In the genomic region with DNA sequence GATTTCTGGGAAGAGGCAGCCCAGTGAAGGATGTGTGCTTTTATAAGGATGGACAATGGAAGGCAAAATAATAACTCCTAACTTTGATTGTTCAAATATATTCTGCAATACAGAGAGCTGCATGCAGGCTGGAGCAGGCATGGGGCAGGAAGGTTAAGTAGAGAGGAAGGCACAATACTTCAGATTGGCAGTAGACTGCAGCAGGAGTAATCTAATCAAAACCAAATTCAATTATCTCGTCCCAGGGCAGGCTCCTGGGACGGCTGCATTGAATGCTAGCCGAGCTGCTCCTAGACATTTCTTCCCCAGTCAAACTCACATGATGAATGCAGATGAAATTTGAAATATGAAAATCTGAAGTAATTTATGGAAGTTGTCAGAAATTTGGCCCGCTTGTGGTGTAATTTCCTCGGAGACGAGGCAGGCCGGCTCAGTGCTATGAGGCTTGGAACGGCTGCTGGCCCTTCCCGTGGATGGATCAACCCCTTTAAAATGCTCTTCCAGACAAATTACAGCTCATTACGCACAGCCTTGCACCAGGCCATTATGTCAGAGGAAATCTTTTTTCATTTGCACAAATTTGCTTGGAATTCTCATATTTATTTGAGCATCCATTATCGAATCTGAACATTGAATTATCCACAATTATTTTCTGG, we compare ENCODE assay signal across 28 mouse cellular contexts. TPM values are rescaled to one million over a fixed set of nuclear protein-coding genes. Genes with fewer than 3 reads are reported as not detected.
DNase-seq lines count a peak whose midpoint lies in the region; ATAC-seq lines count a peak whose summit lies in the region.
"Had no signal": no experiment of that assay in that cellular context is flagged by ENCODE, and none has a peak within 500 bp of the region (broad histone marks: within the 10 kb centered on the region; RNA-seq: fewer than 3 reads in every experiment).

No protein-coding gene starts in this region.

- peak; percentile 80 for DNase-seq in midbrain, embryonic 11.5 days (ENCODE audit: low spot score, missing footprints)
- DNase-seq in hindbrain, embryonic 14.5 days (ENCODE audit: low spot score) = no peak
- DNase-seq in spleen, postnatal 14 days (ENCODE audit: low spot score in 2 of 2) = no peak
- DNase-seq in heart, embryonic 10.5 days (ENCODE audit: low spot score) = no peak
- DNase-seq: adrenal gland, adult 2 months; B cell, adult 2 months; cerebellum, adult 18-20 months; cerebellum, postnatal 14 days; gastrocnemius, postnatal 14 days; heart, adult 11 months; heart, postnatal 10 days; kidney, adult 9 months; kidney, postnatal 14 days; liver; lung, postnatal 4 days; retina, postnatal 1 day; thymus, postnatal 14 days had no signal

- no peak overlapping the region for H3K4me3 ChIP-seq in midbrain, embryonic 11.5 days (ENCODE audit: low read depth, low read length)
- H3K4me3 ChIP-seq in midbrain, embryonic 15.5 days = no peak overlapping the region
- H3K4me3 ChIP-seq in embryonic facial prominence, embryonic 12.5 days = no peak overlapping the region
- no peak overlapping the region for H3K4me3 ChIP-seq in hindbrain, embryonic 14.5 days (replicated peaks; ENCODE audit: low read length)
- no peak overlapping the region for H3K4me3 ChIP-seq in stomach, embryonic 16.5 days (replicated peaks; ENCODE audit: low read length)
- H3K4me3 ChIP-seq in heart, embryonic 10.5 days = no peak overlapping the region
- H3K4me3 ChIP-seq: forebrain, embryonic 10.5 days; heart, embryonic 12.5 days; limb, embryonic 10.5 days; liver, embryonic 15.5 days; lung, embryonic 15.5 days had no signal

- peaks cover 2% of the 10 kb centered on the region; the same call in 1 of the 2 replicates for H3K27me3 ChIP-seq in midbrain, embryonic 11.5 days (ENCODE audit: control insufficient read depth, insufficient read depth, low read length)
- peaks cover 12% of the 10 kb centered on the region for H3K27me3 ChIP-seq in midbrain, embryonic 15.5 days (replicated peaks)
- H3K27me3 ChIP-seq in embryonic facial prominence, embryonic 12.5 days = peaks cover 3% of the 10 kb centered on the region; the same call in 1 of the 2 replicates
- H3K27me3 ChIP-seq in hindbrain, embryonic 14.5 days (ENCODE audit: control insufficient read depth, insufficient read depth, low read length) = peaks cover 74% of the 10 kb centered on the region
- H3K27me3 ChIP-seq in stomach, embryonic 16.5 days (ENCODE audit: control insufficient read depth, insufficient read depth, low read length) = peaks cover 8% of the 10 kb centered on the region
- 0 out of 2 replicates have a peak, but pooled peaks cover 4% of the 10 kb centered on the region for H3K27me3 ChIP-seq in heart, embryonic 10.5 days (ENCODE audit: insufficient read depth, poor library complexity, severe bottlenecking)
- H3K27me3 ChIP-seq: CH12.LX had no signal

- H3K4me2 ChIP-seq in midbrain, embryonic 11.5 days = no peak overlapping the region
- H3K4me2 ChIP-seq in midbrain, embryonic 15.5 days = no peak overlapping the region
- H3K4me2 ChIP-seq in embryonic facial prominence, embryonic 12.5 days (replicated peaks) = peak overlapping the region; percentile 31
- peak overlapping the region; percentile 18 for H3K4me2 ChIP-seq in hindbrain, embryonic 14.5 days (replicated peaks)
- H3K4me2 ChIP-seq in stomach, embryonic 16.5 days (ENCODE audit: low read depth, low read length) = no peak overlapping the region
- H3K4me2 ChIP-seq: heart, embryonic 12.5 days; liver, embryonic 15.5 days; lung, embryonic 15.5 days had no signal

- H3K9me3 ChIP-seq in midbrain, embryonic 11.5 days (ENCODE audit: control insufficient read depth, low read length) = no peaks in the 10 kb centered on the region
- no peaks in the 10 kb centered on the region for H3K9me3 ChIP-seq in midbrain, embryonic 15.5 days
- H3K9me3 ChIP-seq in embryonic facial prominence, embryonic 12.5 days = no peaks in the 10 kb centered on the region
- H3K9me3 ChIP-seq in hindbrain, embryonic 14.5 days (ENCODE audit: control insufficient read depth, low read length) = no peaks in the 10 kb centered on the region
- no peaks in the 10 kb centered on the region for H3K9me3 ChIP-seq in stomach, embryonic 16.5 days (replicated peaks; ENCODE audit: control insufficient read depth, low read length)
- no peaks in the 10 kb centered on the region for H3K9me3 ChIP-seq in heart, embryonic 10.5 days
- H3K9me3 ChIP-seq: forebrain, embryonic 10.5 days; G1E; heart, embryonic 12.5 days; limb, embryonic 10.5 days; liver, embryonic 15.5 days; lung, embryonic 15.5 days had no signal

- H3K36me3 ChIP-seq in midbrain, embryonic 11.5 days (ENCODE audit: control insufficient read depth, insufficient read depth, low read length) = no peaks in the 10 kb centered on the region
- no peaks in the 10 kb centered on the region for H3K36me3 ChIP-seq in midbrain, embryonic 15.5 days (replicated peaks)
- no peaks in the 10 kb centered on the region for H3K36me3 ChIP-seq in embryonic facial prominence, embryonic 12.5 days
- no peaks in the 10 kb centered on the region for H3K36me3 ChIP-seq in hindbrain, embryonic 14.5 days (replicated peaks; ENCODE audit: control insufficient read depth, insufficient read depth)
- no peaks in the 10 kb centered on the region for H3K36me3 ChIP-seq in stomach, embryonic 16.5 days (ENCODE audit: control insufficient read depth, insufficient read depth, low read length)
- H3K36me3 ChIP-seq in heart, embryonic 10.5 days = no peaks in the 10 kb centered on the region
- H3K36me3 ChIP-seq: forebrain, embryonic 10.5 days; G1E; heart, embryonic 12.5 days; limb, embryonic 10.5 days; liver, embryonic 15.5 days; lung, embryonic 15.5 days had no signal

- H3K9ac ChIP-seq in midbrain, embryonic 11.5 days (ENCODE audit: low read length) = no peak overlapping the region
- H3K9ac ChIP-seq in midbrain, embryonic 15.5 days = no peak overlapping the region
- H3K9ac ChIP-seq in embryonic facial prominence, embryonic 12.5 days = no peak overlapping the region
- H3K9ac ChIP-seq in hindbrain, embryonic 14.5 days = no peak overlapping the region
- no peak overlapping the region for H3K9ac ChIP-seq in stomach, embryonic 16.5 days (ENCODE audit: low read length)
- H3K9ac ChIP-seq: heart, embryonic 12.5 days; liver, embryonic 15.5 days; lung, embryonic 15.5 days had no signal

- no peak for ATAC-seq in midbrain, embryonic 11.5 days (ENCODE audit: low FRiP score)
- no peak for ATAC-seq in midbrain, embryonic 15.5 days (replicated peaks)
- ATAC-seq in embryonic facial prominence, embryonic 12.5 days (ENCODE audit: insufficient number of reproducible peaks, insufficient read depth, low FRiP score, low TSS enrichment) = no peak
- peak; percentile 66; the same call in 1 of the 2 replicates for ATAC-seq in hindbrain, embryonic 14.5 days (ENCODE audit: low FRiP score)
- ATAC-seq in stomach, embryonic 16.5 days (ENCODE audit: insufficient read depth, low FRiP score) = peak; percentile 68; the same call in 1 of the 2 replicates
- ATAC-seq: forebrain, embryonic 16.5 days had no signal

- WGBS in midbrain, embryonic 11.5 days = 71% methylated on average over 11 of the region's 11 CpGs
- WGBS in midbrain, embryonic 15.5 days = 54% methylated on average over 11 of the region's 11 CpGs
- WGBS in embryonic facial prominence, embryonic 12.5 days = 27% methylated on average over 11 of the region's 11 CpGs
- 34% methylated on average over 11 of the region's 11 CpGs for WGBS in hindbrain, embryonic 14.5 days
- WGBS in stomach, embryonic 16.5 days = 63% methylated on average over 11 of the region's 11 CpGs
- 59% methylated on average over 11 of the region's 11 CpGs for WGBS in heart, embryonic 10.5 days

- no peak overlapping the region for H3K27ac ChIP-seq in midbrain, embryonic 11.5 days (ENCODE audit: low read depth, low read length)
- no peak overlapping the region for H3K27ac ChIP-seq in midbrain, embryonic 15.5 days
- no peak overlapping the region for H3K27ac ChIP-seq in embryonic facial prominence, embryonic 12.5 days
- H3K27ac ChIP-seq in hindbrain, embryonic 14.5 days = no peak overlapping the region
- H3K27ac ChIP-seq in stomach, embryonic 16.5 days (ENCODE audit: low read length) = no peak overlapping the region
- no peak overlapping the region for H3K27ac ChIP-seq in heart, embryonic 10.5 days
- H3K27ac ChIP-seq: forebrain, embryonic 10.5 days; limb, embryonic 10.5 days; liver, embryonic 15.5 days; lung, embryonic 15.5 days had no signal

- H3K4me1 ChIP-seq in midbrain, embryonic 11.5 days (ENCODE audit: control insufficient read depth, insufficient read depth, low read length) = no peaks in the 10 kb centered on the region
- 0 out of 2 replicates have a peak, but pooled peaks cover 4% of the 10 kb centered on the region for H3K4me1 ChIP-seq in midbrain, embryonic 15.5 days
- H3K4me1 ChIP-seq in embryonic facial prominence, embryonic 12.5 days = no peaks in the 10 kb centered on the region
- 0 out of 2 replicates have a peak, but pooled peaks cover 3% of the 10 kb centered on the region for H3K4me1 ChIP-seq in hindbrain, embryonic 14.5 days (replicated peaks; ENCODE audit: control insufficient read depth, insufficient read depth, low read length)
- no peaks in the 10 kb centered on the region for H3K4me1 ChIP-seq in stomach, embryonic 16.5 days (ENCODE audit: control insufficient read depth, insufficient read depth, low read length)
- no peaks in the 10 kb centered on the region for H3K4me1 ChIP-seq in heart, embryonic 10.5 days
- H3K4me1 ChIP-seq: heart, embryonic 12.5 days; liver, embryonic 15.5 days; lung, embryonic 15.5 days had no signal

RNA-seq across cellular contexts. Expression of gene Tmem33, which starts 55.2 kb away (rescaled TPM):
- 120 and 121 TPM in 2 replicates for polyA plus RNA-seq in midbrain, embryonic 11.5 days (2014; fragmentation: Nextera tagmentation; extraction: Ambion mirVana)
- polyA plus RNA-seq in midbrain, embryonic 15.5 days (2015; fragmentation: Nextera tagmentation; extraction: Ambion mirVana) = 66.9 and 71.9 TPM in 2 replicates
- 81.0 and 81.7 TPM in 2 replicates for polyA plus RNA-seq in embryonic facial prominence, embryonic 12.5 days (2016; fragmentation: Nextera tagmentation; extraction: Ambion mirVana)
- polyA plus RNA-seq in hindbrain, embryonic 14.5 days (2014; fragmentation: Nextera tagmentation; extraction: Ambion mirVana) = 72.6 and 80.7 TPM in 2 replicates
- 95.7 and 97.9 TPM in 2 replicates for polyA plus RNA-seq in stomach, embryonic 16.5 days (2015; fragmentation: Nextera tagmentation; extraction: Ambion mirVana)
- 65.6 and 84.4 TPM in 2 replicates for polyA plus RNA-seq in heart, embryonic 10.5 days (2016; fragmentation: Nextera tagmentation; extraction: Ambion mirVana)

Comparison
In these comparisons a context has a peak if more than half of its experiments do, and no peak if none do; other contexts are left out.
1. ATAC-seq: peak in hindbrain, embryonic 14.5 days (single experiment) and stomach, embryonic 16.5 days (single experiment); none in midbrain, embryonic 11.5 days (single experiment), midbrain, embryonic 15.5 days (single experiment) and embryonic facial prominence, embryonic 12.5 days (single experiment).
2. H3K4me2 ChIP-seq: peak in embryonic facial prominence, embryonic 12.5 days (single experiment) and hindbrain, embryonic 14.5 days (single experiment); none in midbrain, embryonic 11.5 days (single experiment), midbrain, embryonic 15.5 days (single experiment) and stomach, embryonic 16.5 days (single experiment).